Mouse (Mus musculus): ENCODE measurements around the gene Olfr591.
"Not testable (repeated sequence)": the region's sequence is repeated elsewhere in the genome, so short reads cannot be mapped to it uniquely, and the experiment has no call there.

DNA sequence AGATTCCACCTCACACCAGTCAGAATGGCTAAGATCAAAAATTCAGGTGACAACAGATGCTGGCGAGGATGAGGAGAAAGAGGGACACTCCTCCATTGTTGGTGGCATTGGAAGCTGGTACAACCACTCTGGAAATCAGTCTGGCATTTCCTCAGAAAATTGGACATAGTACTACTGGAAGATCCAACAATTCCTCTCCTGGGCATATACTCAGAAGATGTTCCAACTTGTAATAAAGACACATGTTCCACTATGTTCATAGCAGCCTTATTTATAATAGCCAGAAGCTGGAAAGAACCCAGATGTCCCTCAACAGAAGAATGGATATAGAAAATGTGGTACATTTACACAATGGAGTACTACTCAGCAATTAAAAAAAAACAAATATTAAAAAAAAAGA is 6.4 kb upstream of the Olfr591 start, which contains the start of gene Olfr592:
- TF ChIP-seq CTCF (conservative IDR thresholded peaks at IDR 0.05; ENCODE audit: low read length); POU5F1 (IDR thresholded peaks at IDR 0.05; ENCODE audit: borderline replicate concordance, low read length); NANOG (IDR thresholded peaks at IDR 0.05; ENCODE audit: borderline replicate concordance, low read length): not testable (repeated sequence)
